Mouse (Mus musculus): ENCODE results near the gene Krtap5-4. TPM values are rescaled to one million over a fixed set of nuclear protein-coding genes. Genes with fewer than 3 reads are reported as not detected.
A peak's percentile ranks its signal among the peaks of the same experiment; 100 is the strongest.
"Not testable (repeated sequence)": the region's sequence is repeated elsewhere in the genome, so short reads cannot be mapped to it uniquely, and the experiment has no call there.

The Krtap5-4 gene
- not detected in 2 replicates for polyA plus RNA-seq (2012; rRNA removed)

DNA sequence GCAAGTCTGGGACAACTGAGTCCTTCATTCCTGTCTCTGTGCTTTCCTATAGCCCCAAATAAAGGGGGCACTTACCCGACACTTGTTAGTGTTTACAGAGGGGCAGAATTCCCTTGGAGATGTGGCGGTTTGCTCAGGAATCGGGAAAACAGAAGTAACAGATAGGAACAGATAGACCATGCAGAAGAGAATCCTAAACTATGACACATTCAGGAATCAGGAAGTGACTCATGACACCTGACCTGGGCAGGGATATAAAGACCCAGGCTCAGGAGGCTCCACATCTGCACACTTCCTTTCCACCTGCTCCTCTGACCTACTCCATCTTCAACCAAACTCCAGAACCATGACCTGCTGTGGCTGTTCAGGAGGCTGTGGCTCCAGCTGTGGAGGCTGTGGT is at the start of gene Krtap5-4:
TSS of gene Krtap5-4 (plus strand) at position 301 of the 400 bp plus-strand sequence.
- DNase-seq (ENCODE audit: low read depth) = no peak

DNA sequence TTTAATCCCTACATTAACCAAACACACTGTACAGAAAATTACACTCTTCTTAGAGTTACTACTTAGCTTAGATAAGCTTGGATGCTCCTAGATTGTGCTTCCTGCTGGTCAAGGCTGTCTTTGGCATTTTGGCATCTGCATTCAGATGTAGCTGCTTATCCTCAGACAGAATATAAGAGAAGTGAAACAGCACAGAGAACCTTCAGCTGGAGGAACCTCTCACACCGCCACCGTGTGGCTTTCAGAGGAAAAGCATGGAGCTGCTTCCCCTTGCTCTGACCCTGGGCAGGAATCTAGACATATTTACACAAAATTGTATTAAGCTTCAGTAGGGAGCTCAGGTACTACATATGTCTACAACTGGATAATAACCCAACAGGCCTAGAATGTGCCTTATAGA is 47.8 kb upstream of the Krtap5-4 start:
- DNase-seq (ENCODE audit: low read depth) = no peak

GRCm38 (mm10) chr7:142258254-142258653 is 45.1 kb upstream of the Krtap5-4 start, which contains the start of gene Gm2431:
TSS of gene Gm2431 (minus strand) at chr7:142258354.
- not testable (repeated sequence) for DNase-seq (ENCODE audit: low read depth)

DNA sequence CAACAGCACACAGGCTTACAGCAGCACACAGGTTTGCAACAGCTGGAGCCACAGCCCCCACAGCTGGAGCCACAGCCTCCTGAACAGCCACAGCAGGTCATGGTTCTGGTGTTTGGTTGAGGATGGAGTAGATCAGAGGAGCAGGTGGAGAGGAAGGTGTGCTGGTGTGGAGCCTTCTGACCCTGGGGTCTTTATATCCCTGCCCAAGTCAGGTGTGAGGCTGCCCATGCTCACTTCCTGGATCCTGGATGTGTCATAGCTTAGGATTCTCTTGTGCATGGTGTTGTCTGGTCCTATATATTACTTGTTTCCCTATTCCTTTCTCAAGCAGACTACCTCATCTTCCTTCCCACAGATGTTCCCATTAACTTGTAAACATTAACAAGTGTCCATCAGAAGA is 29.1 kb upstream of the Krtap5-4 start, which contains the start of gene Gm4559:
TSS of gene Gm4559 (minus strand) at position 101 of the 400 bp plus-strand sequence.
- DNase-seq (ENCODE audit: low read depth) = not testable (repeated sequence)

- DNase-seq (ENCODE audit: low read depth) = not testable (repeated sequence)
Observed at GRCm38 (mm10) chr7:142278183-142278582, 25.2 kb upstream of the Krtap5-4 start.

DNA sequence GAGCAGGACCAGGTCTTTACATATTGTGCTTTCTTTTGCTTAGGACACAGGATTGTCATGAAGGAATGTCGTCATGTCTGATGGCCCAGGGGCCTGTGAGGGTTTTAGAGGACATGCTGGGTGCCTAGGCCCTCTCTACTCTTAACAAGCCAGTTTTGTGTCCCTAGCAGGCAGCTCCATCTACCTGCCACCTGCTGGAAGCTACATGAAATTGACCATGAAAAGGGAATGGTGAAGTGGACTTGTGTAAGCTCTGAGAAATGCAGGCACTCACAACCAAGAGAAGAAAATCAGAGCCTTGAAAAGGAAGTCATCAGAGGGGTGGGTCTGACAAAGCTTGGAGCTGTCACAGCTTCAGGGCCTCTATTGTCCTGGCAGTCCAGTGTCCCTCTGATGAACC is 24.1 kb upstream of the Krtap5-4 start:
- not testable (repeated sequence) for DNase-seq (ENCODE audit: low read depth)

DNA sequence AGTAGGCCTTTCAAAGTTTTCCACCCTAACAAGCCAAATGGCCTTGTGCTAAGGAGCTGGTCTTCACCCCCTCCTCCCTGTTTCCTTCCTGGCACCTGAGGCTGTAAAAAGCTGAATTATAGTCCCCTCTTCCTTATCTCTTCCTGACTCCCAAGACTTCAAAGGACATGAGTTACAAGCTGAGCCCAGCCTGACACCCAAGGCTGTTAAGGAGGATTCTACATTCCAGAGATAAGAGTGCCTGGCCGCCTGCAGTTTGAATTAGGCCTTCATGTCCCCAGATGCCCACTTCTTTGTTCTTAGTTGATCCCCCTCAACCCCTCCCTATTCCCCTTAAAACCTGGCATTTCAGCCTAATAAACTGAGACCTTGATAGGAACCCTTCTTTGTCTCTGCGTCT is 20.5 kb upstream of the Krtap5-4 start:
- not testable (repeated sequence) for DNase-seq (ENCODE audit: low read depth)

DNA sequence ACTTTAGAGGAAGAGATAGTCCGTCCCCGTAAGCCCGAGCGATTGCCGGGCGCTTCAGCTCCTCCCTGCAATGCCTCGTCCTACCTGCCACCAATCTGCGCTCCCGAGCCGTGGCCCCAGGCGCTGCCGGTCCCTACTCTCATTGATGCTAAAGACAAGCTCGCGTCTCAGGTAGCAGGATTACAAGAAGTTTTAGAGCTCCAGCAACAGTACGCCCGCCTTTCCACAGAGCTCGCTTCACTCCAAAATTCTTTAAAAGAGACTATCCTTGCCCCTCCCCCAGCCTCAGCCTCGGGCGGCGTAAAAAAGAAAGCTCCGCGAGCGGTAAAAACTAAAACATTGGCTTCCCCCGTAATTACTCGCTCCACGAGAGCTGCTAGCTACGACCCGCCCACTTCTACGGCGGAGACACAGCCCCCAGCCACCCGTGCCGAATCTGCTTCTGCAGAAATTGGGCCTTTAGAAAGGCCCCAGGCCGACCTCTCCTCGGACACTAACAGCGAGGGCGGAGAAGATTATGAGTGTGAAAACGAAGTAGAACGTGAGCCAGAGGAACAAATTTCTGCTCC is 19.2 kb upstream of the Krtap5-4 start:
- DNase-seq (ENCODE audit: low read depth) = no peak

DNA sequence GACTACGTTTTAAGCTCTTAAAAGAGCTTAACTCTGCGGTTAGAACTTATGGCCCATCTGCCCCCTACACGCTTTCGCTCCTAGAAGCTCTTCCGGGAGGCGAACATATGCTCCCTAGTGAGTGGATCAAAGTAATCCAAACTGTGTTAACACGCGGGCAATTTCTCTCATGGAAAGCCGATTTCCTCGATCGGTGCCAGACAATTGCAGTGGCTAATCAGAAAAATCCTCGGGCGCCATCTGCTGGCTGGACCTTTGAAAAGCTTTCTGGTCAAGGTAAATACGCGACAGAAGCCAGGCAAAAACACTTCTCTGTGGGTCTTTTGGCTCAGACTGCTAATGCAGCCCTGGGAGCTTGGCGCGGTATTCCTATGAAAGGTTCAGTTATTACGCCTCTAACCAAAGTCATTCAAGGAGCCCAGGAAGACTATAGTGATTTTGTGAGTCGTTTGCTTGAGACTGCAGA is 18.7 kb upstream of the Krtap5-4 start:
- DNase-seq (ENCODE audit: low read depth) = peak; percentile 44

- DNase-seq (ENCODE audit: low read depth) = no peak
Observed at GRCm38 (mm10) chr7:142285130-142285835, 18.1 kb upstream of the Krtap5-4 start.

GRCm38 (mm10) chr7:142285910-142286612 is 17.3 kb upstream of the Krtap5-4 start:
- DNase-seq (ENCODE audit: low read depth) = not testable (repeated sequence)

- not testable (repeated sequence) for DNase-seq (ENCODE audit: low read depth)
Observed at GRCm38 (mm10) chr7:142293851-142294250, 9.5 kb upstream of the Krtap5-4 start.

DNA sequence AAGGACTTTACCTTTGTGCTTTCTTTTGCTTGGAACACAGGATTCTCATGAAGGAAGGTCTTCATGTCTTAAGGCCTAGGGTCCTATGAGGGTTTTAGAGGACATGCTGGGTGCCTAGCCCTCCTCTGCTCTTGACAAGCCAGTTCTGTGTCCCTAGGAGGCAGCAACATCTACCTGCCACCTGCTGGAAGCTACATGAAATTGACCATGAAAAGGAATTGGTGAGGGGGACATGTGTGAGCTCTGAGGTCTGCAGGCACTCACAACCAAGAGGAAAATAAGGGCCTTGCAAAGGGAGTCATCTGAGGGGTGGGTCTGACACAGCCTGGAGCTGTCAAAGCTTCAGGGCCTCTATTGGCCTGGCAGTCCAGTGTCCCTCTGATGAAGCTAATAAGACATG is 7.9 kb upstream of the Krtap5-4 start:
- no peak for DNase-seq (ENCODE audit: low read depth)

GRCm38 (mm10) chr7:142296108-142296507 is 7.2 kb upstream of the Krtap5-4 start:
- DNase-seq (ENCODE audit: low read depth) = not testable (repeated sequence)

GRCm38 (mm10) chr7:142297018-142297417 is 6.3 kb upstream of the Krtap5-4 start, which contains the start of gene Krtap5-1:
TSS of gene Krtap5-1 (minus strand) at chr7:142297118.
- not testable (repeated sequence) for DNase-seq (ENCODE audit: low read depth)

- DNase-seq (ENCODE audit: low read depth) = not testable (repeated sequence)
Observed at GRCm38 (mm10) chr7:142303929-142304328, 580 bp downstream of the Krtap5-4 start.

DNA sequence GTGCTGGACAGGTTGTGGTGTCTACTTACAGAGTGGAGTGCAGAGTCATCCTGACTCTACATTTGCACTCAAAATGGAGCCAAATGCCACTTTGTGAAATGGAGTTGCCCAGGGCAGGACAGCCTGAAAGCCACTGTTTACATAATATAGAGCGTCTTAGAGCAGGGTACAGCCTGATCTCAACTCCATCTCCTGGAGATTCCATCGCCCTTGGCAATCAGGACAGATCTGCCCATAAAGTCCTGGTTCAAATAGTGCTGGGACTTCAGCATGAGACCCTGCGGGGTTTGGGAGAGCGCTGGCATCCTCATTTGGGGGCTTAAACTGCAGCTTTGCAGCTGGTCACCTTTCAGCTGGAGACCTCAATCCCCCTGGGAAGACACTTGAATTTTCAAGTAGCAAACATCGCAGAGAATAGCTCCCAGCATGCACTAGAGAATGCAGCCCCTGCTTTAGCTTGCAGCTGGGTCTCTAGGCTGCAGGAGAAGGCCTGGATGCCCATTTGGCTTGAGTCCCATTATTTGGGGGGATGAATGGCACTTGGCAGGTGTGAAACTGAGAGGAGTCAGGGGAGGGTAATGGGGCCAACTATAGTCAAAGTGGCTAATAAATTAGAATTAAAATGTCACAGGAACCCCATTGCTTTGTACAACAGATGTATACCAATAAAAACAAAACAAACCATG is 11.4 kb downstream of the Krtap5-4 start:
- no peak for DNase-seq (ENCODE audit: low read depth)

DNA sequence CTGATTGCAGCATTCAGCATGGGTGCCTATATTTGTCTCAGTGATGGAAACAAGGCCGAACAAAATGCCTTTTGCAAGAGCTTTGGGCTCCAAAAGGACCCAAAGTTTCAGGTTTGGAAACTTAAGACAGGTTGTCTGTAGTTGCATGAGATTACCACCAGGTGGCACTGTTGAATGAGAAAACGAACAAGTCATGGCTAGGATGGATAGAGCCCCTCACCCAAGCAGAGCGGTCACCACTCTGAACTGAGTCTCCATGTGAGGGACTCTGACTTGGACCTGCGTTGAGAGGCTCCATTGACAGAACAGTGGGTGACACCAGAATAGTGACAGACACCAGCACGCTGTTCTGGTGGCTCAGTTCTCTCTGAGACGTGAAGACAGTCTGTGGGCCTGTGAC is 13.2 kb downstream of the Krtap5-4 start:
- DNase-seq (ENCODE audit: low read depth) = no peak

DNA sequence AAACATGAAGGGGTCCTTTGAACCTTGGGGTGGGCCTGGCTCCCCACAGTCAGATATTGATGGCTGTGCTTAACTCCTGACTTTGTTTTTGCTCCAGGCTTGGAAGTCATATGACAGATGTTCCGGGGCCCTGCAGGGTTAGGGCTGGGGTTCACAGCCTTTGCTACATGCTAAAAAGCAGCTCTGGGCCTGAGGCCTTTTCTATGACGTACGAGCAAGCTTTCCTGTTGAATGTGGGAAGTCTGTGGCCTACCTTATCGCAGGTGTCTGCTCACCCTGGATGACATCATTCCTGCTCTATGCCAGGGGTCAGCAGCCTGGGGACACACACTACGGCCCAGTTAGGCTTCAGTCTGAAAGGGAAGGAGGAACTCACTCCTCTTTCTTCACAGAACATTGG is 13.9 kb downstream of the Krtap5-4 start:
- DNase-seq (ENCODE audit: low read depth) = no peak

DNA sequence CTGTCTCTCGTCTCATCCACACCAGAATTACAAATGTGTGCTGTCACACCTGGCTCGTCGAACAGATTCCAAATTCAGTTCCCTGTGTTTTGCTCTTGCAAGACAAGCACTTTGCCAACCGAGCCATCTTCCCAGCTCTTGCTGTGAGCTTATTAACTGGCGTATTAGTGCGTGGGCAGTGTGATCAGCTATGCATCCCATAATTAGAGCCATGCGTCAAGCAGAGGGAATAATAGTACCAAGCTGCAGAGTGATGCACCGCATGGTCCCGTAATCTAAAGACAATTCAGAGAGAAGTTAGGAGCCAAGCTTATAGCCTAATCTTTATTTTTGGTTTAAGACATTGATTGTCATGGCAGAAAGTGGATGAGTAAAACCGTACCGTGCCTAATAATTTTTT is 15.8 kb downstream of the Krtap5-4 start:
- no peak for DNase-seq (ENCODE audit: low read depth)

DNA sequence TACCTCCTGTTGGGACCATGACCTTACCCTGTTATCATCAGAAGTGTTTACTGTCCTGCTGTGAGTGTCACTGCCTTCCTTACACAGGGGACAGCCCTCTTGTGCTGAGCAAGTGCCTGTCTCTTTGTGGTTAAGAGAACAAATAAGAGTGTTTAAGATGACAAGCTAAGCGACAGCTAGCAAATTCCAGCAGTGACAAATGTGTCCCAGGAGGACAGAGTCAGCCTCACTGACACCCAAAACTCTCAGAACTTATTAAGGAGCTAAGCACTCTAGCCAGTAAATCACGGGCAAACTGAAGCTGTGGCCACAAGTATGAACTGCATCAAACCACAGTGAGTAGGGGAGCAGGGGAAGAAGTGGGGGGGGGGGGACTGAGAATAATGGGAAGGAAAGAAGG is 17.6 kb downstream of the Krtap5-4 start:
- DNase-seq (ENCODE audit: low read depth) = no peak

All from gonadal fat pad, adult 2 months (tissue).